Mouse (Mus musculus) cortical plate, adult 2 months (tissue): ENCODE measurements around the gene Tmem50a. TPM values are rescaled to one million over a fixed set of nuclear protein-coding genes. Genes with fewer than 3 reads are reported as not detected.

Experiments
- H3K27ac ChIP-seq: fragments of 200-500 bp; 2 replicates; pipeline ENCODE4 v1.5.1; 2012; ENCODE audit warnings: low read length, control low read depth, inconsistent platforms; ENCODE audit not compliant: insufficient read depth
- H3K4me1 ChIP-seq: fragments of 200-500 bp; 2 replicates; pipeline ENCODE4 v1.6.1; 2011; ENCODE audit warnings: low read length; ENCODE audit not compliant: control insufficient read depth, insufficient read depth
- H3K4me3 ChIP-seq: fragments of 200-500 bp; 2 replicates; pipeline ENCODE4 v1.5.1; 2011; ENCODE audit warnings: mild to moderate bottlenecking, low read length, control low read depth; ENCODE audit not compliant: insufficient read depth
- CTCF ChIP-seq: fragments of 200-500 bp; IDR thresholded peaks from 2 replicates; pipeline ENCODE4 v1.5.1; 2011; ENCODE audit warnings: mild to moderate bottlenecking, control low read depth, low read length; ENCODE audit not compliant: insufficient read depth; ENCODE audit errors: extremely low read depth
- POLR2A ChIP-seq: fragments of 200-500 bp; IDR thresholded peaks from 2 replicates; pipeline ENCODE4 v1.6.1; 2011; ENCODE audit warnings: mild to moderate bottlenecking, low read length, control low read depth; ENCODE audit not compliant: insufficient read depth; ENCODE audit errors: extremely low read depth
- polyA plus RNA-seq: library from polyadenylated mRNA; depleted of rRNA; stranded (reverse); fragments of >200 nt; gene quantifications from 2 replicates; pipeline ENCODE4 v1.2.3, GENCODE M21; 2012; rRNA removed

The Tmem50a gene
- polyA plus RNA-seq, 1 experiment, result 171 TPM

- TF ChIP-seq POLR2A, result peak; percentile 73
- TF ChIP-seq CTCF, result no peak
- H3K27ac ChIP-seq, result peak overlapping the region; percentile 85
- H3K4me3 ChIP-seq, result peak overlapping the region; percentile 46
- peaks cover 2% of the 10 kb centered on the region; the same call in 1 of the 2 replicates for H3K4me1 ChIP-seq
Measured at GRCm38 (mm10) chr4:134853637-134854485, 61.0 kb downstream of the Tmem50a start.

- peaks cover 2% of the 10 kb centered on the region; the same call in 1 of the 2 replicates for H3K4me1 ChIP-seq
- H3K27ac ChIP-seq, result peak within 1 kb of the TSS; percentile 98
- peak within 1 kb of the TSS; percentile 46 for H3K4me3 ChIP-seq
- no peak for TF ChIP-seq POLR2A
- no peak for TF ChIP-seq CTCF
Measured at GRCm38 (mm10) chr4:134853259-134853636, 61.6 kb downstream of the Tmem50a start, which contains the start of gene Maco1. Gene Maco1, minus strand, starts transcription at chr4:134853345.

- no peak for TF ChIP-seq POLR2A
- TF ChIP-seq CTCF, result no peak
- peak overlapping the region; percentile 98 for H3K27ac ChIP-seq
- H3K4me3 ChIP-seq, result peak overlapping the region; percentile 46
- H3K4me1 ChIP-seq, result peaks cover 2% of the 10 kb centered on the region; the same call in 1 of the 2 replicates
Measured at GRCm38 (mm10) chr4:134852438-134853255, 62.2 kb downstream of the Tmem50a start.

GRCm38 (mm10) chr4:134851876-134852275, 62.9 kb downstream of the Tmem50a start:
- H3K4me1 ChIP-seq, result peaks cover 2% of the 10 kb centered on the region; the same call in 1 of the 2 replicates
- no peak overlapping the region for H3K27ac ChIP-seq
- TF ChIP-seq POLR2A (no peak), CTCF (no peak)
- H3K4me3 ChIP-seq, result peak overlapping the region; percentile 46

- peak overlapping the region; percentile 46; the same call in 1 of the 2 replicates for H3K4me3 ChIP-seq
- H3K27ac ChIP-seq, result no peak overlapping the region
- TF ChIP-seq CTCF (no peak), POLR2A (no peak)
- H3K4me1 ChIP-seq, result peaks cover 2% of the 10 kb centered on the region; the same call in 1 of the 2 replicates
Measured at GRCm38 (mm10) chr4:134851236-134851635, 63.6 kb downstream of the Tmem50a start.

GRCm38 (mm10) chr4:134850551-134850950, 64.3 kb downstream of the Tmem50a start:
- Histone ChIP-seq H3K27ac (no peak overlapping the region), H3K4me3 (no peak overlapping the region), H3K4me1 (peaks cover 2% of the 10 kb centered on the region; the same call in 1 of the 2 replicates)
- no peak for TF ChIP-seq CTCF
- no peak for TF ChIP-seq POLR2A

Other genes starting within 250 kb of the Tmem50a start
- 18.9 and 20.5 TPM in 2 replicates for gene Man1c1, start 210.7 kb downstream of the Tmem50a start, polyA plus RNA-seq
- 3.0 and 3.3 TPM in 2 replicates for gene Ldlrap1, start 147.0 kb downstream of the Tmem50a start, polyA plus RNA-seq
- 42.2 and 47.0 TPM in 2 replicates for gene Maco1, start 61.7 kb downstream of the Tmem50a start, polyA plus RNA-seq
- 0.06 and 0.11 TPM in 2 replicates for gene Rhd, start 50.5 kb downstream of the Tmem50a start, polyA plus RNA-seq
- gene Rsrp1, start 8.6 kb upstream of the Tmem50a start, polyA plus RNA-seq, result 545 and 625 TPM in 2 replicates
- 79.4 and 83.8 TPM in 2 replicates for gene Syf2, start 15.9 kb upstream of the Tmem50a start, polyA plus RNA-seq
- 0.04 TPM in 1 of 2 replicates, not detected in the other for gene Runx3, start 205.6 kb upstream of the Tmem50a start, polyA plus RNA-seq